Mouse (Mus musculus) bone marrow, adult 2 months (tissue): ENCODE measurements around the gene Srsf6.

Source experiments
- CTCF ChIP-seq: fragments of 200-500 bp; IDR thresholded peaks from 2 replicates; pipeline ENCODE4 v1.5.1; 2011; ENCODE audit warnings: low read length, control low read depth; ENCODE audit not compliant: control insufficient read depth, insufficient read depth
- POLR2A ChIP-seq: fragments of 200-500 bp; IDR thresholded peaks from 2 replicates; pipeline ENCODE4 v1.6.1; 2011; ENCODE audit warnings: low read depth, mild to moderate bottlenecking, control low read depth, low read length, borderline replicate concordance; ENCODE audit not compliant: control insufficient read depth

DNA sequence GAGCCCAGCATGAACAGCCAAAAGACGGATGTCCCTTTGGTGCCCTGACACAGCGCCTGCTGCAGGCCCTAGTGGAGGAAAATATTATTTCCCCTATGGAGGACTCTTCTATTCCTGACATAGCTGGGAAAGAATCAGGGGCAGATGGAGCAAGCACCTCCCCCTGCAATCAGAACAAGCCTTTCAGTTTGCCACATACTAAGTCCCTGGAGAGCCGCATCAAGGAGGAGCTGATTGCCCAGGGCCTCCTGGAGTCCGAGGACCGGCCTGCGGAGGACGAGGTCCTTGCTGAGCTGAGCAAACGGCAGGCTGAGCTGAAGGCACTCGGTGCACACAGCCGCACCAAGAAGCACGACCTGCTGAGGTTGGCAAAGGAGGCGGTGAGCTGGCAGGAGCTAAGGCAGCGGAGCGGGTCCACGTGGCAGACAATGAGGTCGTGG lies 23.3 kb upstream of the Srsf6 start:
- TF ChIP-seq CTCF (no peak), POLR2A (no peak)
